Mouse (Mus musculus) stomach, postnatal 0 days (tissue): ENCODE data around the gene H2-Q6.
"Not testable (repeated sequence)": the region's sequence is repeated elsewhere in the genome, so short reads cannot be mapped to it uniquely, and the experiment has no call there.

Source experiments
- CTCF ChIP-seq: IDR thresholded peaks from 2 replicates; pipeline ENCODE4 v1.5.1; 2016; ENCODE audit warnings: antibody characterized with exemption, low read depth, mild to moderate bottlenecking, moderate library complexity
- EP300 ChIP-seq: optimal IDR thresholded peaks from 2 replicates; pipeline ENCODE3; 2016; ENCODE audit warnings: antibody characterized with exemption

GRCm38 (mm10) chr17:35413057-35413456 is 11.6 kb upstream of the H2-Q6 start:
- TF ChIP-seq CTCF, EP300: not testable (repeated sequence)
